Mouse (Mus musculus): ENCODE measurements around the gene Ift122.

GRCm38 (mm10) chr6:115846640-115847411 is 6.4 kb upstream of the Ift122 start:
- TF ChIP-seq CTCF (conservative IDR thresholded peaks at IDR 0.05; ENCODE audit: low read length) = peak; percentile 61
- no peak for TF ChIP-seq NANOG (IDR thresholded peaks at IDR 0.05; ENCODE audit: borderline replicate concordance, low read length)
